Mouse (Mus musculus) lung, postnatal 0 days (tissue): ENCODE results near the gene Gjb1.

Experiments
- CTCF ChIP-seq: IDR thresholded peaks from 2 replicates; pipeline ENCODE4 v1.5.1; 2016; ENCODE audit warnings: antibody characterized with exemption, mild to moderate bottlenecking
- EP300 ChIP-seq: IDR thresholded peaks from 2 replicates; pipeline ENCODE4 v1.6.1; 2016; ENCODE audit warnings: antibody characterized with exemption, mild to moderate bottlenecking, control low read depth

GRCm38 (mm10) chrX:101379744-101380143 is 3.6 kb downstream of the Gjb1 start:
- TF ChIP-seq CTCF: no peak
- TF ChIP-seq EP300: no peak
